Mouse (Mus musculus): ENCODE measurements around the gene Isg15. TPM values are rescaled to one million over a fixed set of nuclear protein-coding genes. Genes with fewer than 3 reads are reported as not detected.
"Not testable (repeated sequence)": the region's sequence is repeated elsewhere in the genome, so short reads cannot be mapped to it uniquely, and the experiment has no call there.

Isg15 gene
- total RNA-seq, 2 experiments from 2014 or later: 1.9 to 2.8 TPM

DNA sequence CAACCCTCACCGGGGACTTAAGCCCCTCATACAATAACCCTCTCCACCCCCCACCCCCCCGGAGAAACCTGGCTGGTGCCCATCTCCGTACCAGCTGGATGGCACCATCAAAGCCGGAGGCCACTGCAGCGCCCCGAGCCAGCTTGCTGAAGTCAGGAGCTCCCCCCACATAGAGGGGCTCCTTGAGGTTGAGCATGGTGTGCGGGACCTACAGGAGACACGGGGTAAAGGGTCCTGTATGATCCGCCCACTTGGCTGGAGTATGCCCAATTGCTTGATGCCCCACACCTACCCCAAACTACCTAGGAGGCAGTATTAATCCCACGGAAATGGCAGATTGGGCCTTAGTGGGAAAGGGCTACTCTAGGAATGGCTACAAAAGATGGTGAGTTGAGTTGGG is 31.5 kb downstream of the Isg15 start:
- no peak for DNase-seq (ENCODE audit: low spot score in 2 of 2)

- DNase-seq (ENCODE audit: low spot score in 2 of 2): no peak
Observed at GRCm38 (mm10) chr4:156168611-156169010, 32.0 kb downstream of the Isg15 start.

DNA sequence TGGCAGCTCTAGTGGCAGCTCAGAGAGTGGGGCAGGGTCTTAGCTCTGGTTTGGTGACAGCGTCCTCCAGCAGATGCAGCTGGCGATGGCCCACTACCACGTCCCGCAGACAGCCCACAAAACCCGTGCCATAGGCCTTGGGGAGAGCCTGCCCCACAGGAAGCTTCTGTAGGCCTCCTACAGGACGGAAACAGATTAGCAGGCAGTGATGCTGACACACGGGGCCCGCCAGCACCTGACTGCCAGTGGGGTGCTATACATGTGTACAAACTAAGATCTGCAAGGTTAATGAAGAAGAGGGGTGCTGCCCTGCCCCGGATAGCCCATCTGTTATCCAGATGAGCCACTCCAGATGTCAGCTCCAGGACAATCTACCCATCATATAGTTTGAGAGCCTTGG is 34.1 kb downstream of the Isg15 start:
- DNase-seq (ENCODE audit: low spot score in 2 of 2): no peak

GRCm38 (mm10) chr4:156154771-156155170 is 45.8 kb downstream of the Isg15 start:
- no peak for DNase-seq (ENCODE audit: low spot score in 2 of 2)

DNA sequence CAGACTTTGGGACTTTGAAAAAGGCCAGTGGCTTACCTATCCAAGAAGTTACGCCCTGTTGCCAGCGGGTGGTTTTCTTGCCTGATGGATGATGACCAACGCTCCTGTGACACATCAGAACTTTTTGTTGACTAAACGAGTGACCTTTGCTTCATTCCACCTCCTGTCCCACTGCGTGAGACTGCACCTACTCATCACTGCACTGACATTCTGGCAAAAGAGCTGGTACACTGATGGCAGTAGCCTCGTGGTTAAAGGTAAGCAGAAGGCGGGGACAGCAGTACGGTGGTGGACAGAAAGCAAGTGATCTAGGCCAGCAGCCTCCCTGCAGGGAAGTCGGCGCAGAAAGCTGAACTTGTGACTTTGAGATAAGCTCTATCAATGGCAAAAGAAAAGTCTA is 49.7 kb downstream of the Isg15 start:
- not testable (repeated sequence) for DNase-seq (ENCODE audit: low spot score in 2 of 2)

Small RNA genes lying within 50 kb of the gene (microRNA-seq; reads per million reads assigned to microRNA genes)
- 1.3 reads per million for gene Mir7658

Other genes with a start within 250 kb of the Isg15 start
- gene C1qtnf12, start 238.5 kb downstream of the Isg15 start, total RNA-seq (2021): 10 to 100 TPM; 75.8 to 79.9 TPM
- gene B3galt6, start 208.2 kb downstream of the Isg15 start, total RNA-seq (2021): 1 to 10 TPM; 7.2 to 7.7 TPM
- 100 to 1,000 TPM; 224 to 231 TPM for gene Sdf4, start 207.9 kb downstream of the Isg15 start, total RNA-seq (2021)
- gene Tnfrsf4, start 187.0 kb downstream of the Isg15 start, total RNA-seq (2021): 1 to 10 TPM; 2.9 to 3.4 TPM
- under 1 TPM in 1 of 2 experiments, not detected in 1; 0.39 TPM for gene Tnfrsf18, start 174.7 kb downstream of the Isg15 start, total RNA-seq (2021)
- 1 to 10 TPM in 1 of 2 experiments, under 1 TPM in 1; 0.59 to 5.0 TPM for gene Ttll10, start 141.4 kb downstream of the Isg15 start, total RNA-seq (2021)
- gene 9430015G10Rik, start 90.8 kb downstream of the Isg15 start, total RNA-seq (2021): 10 to 100 TPM; 18.1 to 21.1 TPM
- gene Rnf223, start 70.3 kb downstream of the Isg15 start, total RNA-seq (2021): under 1 TPM; 0.20 to 0.22 TPM
- 100 to 1,000 TPM in 1 of 2 experiments, 10 to 100 TPM in 1; 92.2 to 139 TPM for gene Agrn, start 3.3 kb downstream of the Isg15 start, total RNA-seq (2021)
- gene AW011738, start 2.5 kb upstream of the Isg15 start, total RNA-seq (2021): 1 to 10 TPM; 3.7 to 4.8 TPM
- 1 to 10 TPM; 4.1 to 4.7 TPM for gene Perm1, start 15.1 kb upstream of the Isg15 start, total RNA-seq (2021)
- gene Plekhn1, start 34.0 kb upstream of the Isg15 start, total RNA-seq (2021): 10 to 100 TPM; 26.9 to 27.8 TPM
- 10 to 100 TPM; 41.5 to 47.3 TPM for gene Noc2l, start 35.2 kb upstream of the Isg15 start, total RNA-seq (2021)
- gene Samd11, start 54.8 kb upstream of the Isg15 start, total RNA-seq (2021): 1 to 10 TPM; 5.9 to 8.0 TPM
- gene Vmn2r-ps159, start 130.3 kb upstream of the Isg15 start, total RNA-seq (2021): not detected